8 mouse cellular contexts compared by ENCODE assay signal in the genomic region with DNA sequence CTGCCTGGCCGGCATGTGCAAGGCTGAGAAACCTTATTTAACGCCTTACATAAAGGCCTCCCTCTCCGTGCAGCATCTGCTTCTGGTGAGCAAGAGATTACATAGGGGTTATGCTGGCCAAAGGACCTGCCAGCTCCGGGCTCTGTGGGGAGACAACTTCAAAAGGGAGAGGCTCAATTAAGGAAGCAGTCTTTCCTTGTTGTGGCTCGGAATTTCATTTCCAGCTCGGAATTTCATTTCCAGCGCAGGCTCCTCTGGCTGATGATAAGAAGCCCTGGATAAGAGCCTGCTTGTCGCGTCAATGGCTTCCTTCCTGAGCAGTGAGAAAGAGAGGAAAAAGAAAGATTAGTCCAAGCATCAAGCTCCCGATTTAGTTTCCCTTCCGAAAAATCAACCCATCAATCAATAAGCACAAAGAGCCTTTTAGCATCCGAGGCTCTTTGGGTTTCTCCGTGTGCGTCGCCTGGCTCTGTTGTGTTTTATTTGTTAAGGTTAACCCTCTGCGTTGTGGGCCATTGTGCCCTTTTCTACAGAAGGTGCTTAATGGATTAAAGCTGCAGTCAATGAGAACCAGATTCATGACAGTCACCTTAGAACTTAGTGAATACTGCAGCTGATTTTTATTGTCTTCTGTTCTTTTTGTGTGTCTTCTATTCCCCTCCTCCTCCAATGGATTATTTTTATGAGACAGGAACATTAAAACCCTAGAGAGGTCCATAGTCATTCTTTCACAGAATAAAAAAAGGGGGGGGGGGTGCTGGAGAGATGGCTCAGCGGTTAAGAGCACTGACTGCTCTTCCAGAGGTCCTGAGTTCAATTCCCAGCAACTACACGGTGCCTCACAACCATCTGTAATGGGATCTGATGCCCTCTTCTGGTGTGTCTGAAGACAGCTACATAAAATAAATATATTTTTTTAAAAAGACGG.
DNase-seq lines count a peak whose midpoint lies in the region; ATAC-seq and TF ChIP-seq lines count a peak whose summit lies in the region.

No protein-coding gene starts in this region.

- H3K79me2 ChIP-seq in liver, adult 2 months (ENCODE audit: control insufficient read depth, insufficient read depth, low read length): no peaks in the 10 kb centered on the region

- no peak for TF ChIP-seq CTCF in liver, adult 2 months (IDR thresholded peaks at IDR 0.05; ENCODE audit: low read depth, low read length)

- DNase-seq in urinary bladder, postnatal 14 days (ENCODE audit: low spot score): peak; percentile 4
- DNase-seq in urinary bladder, postnatal 25 days (ENCODE audit: low spot score): no peak
- peak; percentile 14 for DNase-seq in gastrocnemius, postnatal 10 days
- peak; percentile 26 for DNase-seq in liver, adult 2 months (ENCODE audit: extremely low read depth, low read depth, low spot score)
- DNase-seq in adipocyte (ENCODE audit: low spot score): no peak
- DNase-seq in ovary, adult 18-20 months (ENCODE audit: low spot score): no peak

- no peaks in the 10 kb centered on the region for H3K27me3 ChIP-seq in hindbrain, embryonic 15.5 days
- no peaks in the 10 kb centered on the region for H3K27me3 ChIP-seq in liver, adult 2 months (ENCODE audit: control insufficient read depth, insufficient read depth, low read length)
- 0 out of 2 replicates have a peak, but pooled peaks cover 5% of the 10 kb centered on the region for H3K27me3 ChIP-seq in neural tube, embryonic 13.5 days

- H3K36me3 ChIP-seq in hindbrain, embryonic 15.5 days: no peaks in the 10 kb centered on the region
- no peaks in the 10 kb centered on the region for H3K36me3 ChIP-seq in liver, adult 2 months (ENCODE audit: control insufficient read depth, insufficient read depth, low read length)
- H3K36me3 ChIP-seq in neural tube, embryonic 13.5 days: no peaks in the 10 kb centered on the region

- peak; percentile 71 for ATAC-seq in hindbrain, embryonic 15.5 days (ENCODE audit: low FRiP score, low read depth)
- peak; percentile 78 for ATAC-seq in neural tube, embryonic 13.5 days (ENCODE audit: low read depth)

- H3K27ac ChIP-seq in hindbrain, embryonic 15.5 days (replicated peaks): peak overlapping the region; percentile 63
- 0 out of 2 replicates have a peak overlapping the region, but pooled peaks have one; percentile 51 for H3K27ac ChIP-seq in liver, adult 2 months (replicated peaks; ENCODE audit: insufficient read depth, low read depth, low read length)
- peak overlapping the region; percentile 72 for H3K27ac ChIP-seq in neural tube, embryonic 13.5 days (replicated peaks)

- 6% methylated on average over 19 of the region's 19 CpGs for WGBS in hindbrain, embryonic 15.5 days
- WGBS in liver, adult 2 months: 36% methylated on average over 19 of the region's 19 CpGs
- WGBS in neural tube, embryonic 13.5 days: 7% methylated on average over 19 of the region's 19 CpGs

- H3K9ac ChIP-seq in hindbrain, embryonic 15.5 days: no peak overlapping the region
- H3K9ac ChIP-seq in liver, adult 2 months (ENCODE audit: low read depth, low read length): no peak overlapping the region
- no peak overlapping the region for H3K9ac ChIP-seq in neural tube, embryonic 13.5 days

- H3K4me1 ChIP-seq in hindbrain, embryonic 15.5 days (replicated peaks): peaks cover 9% of the 10 kb centered on the region; the same call in 1 of the 2 replicates
- H3K4me1 ChIP-seq in liver, adult 2 months (ENCODE audit: control insufficient read depth, insufficient read depth, low read length): no peaks in the 10 kb centered on the region
- H3K4me1 ChIP-seq in neural tube, embryonic 13.5 days (replicated peaks): peaks cover 11% of the 10 kb centered on the region

- TF ChIP-seq POLR2A in liver, adult 2 months (IDR thresholded peaks at IDR 0.05; ENCODE audit: extremely low read depth, insufficient read depth, low read length): no peak

- peak overlapping the region; percentile 38 for H3K4me2 ChIP-seq in hindbrain, embryonic 15.5 days
- peak overlapping the region; percentile 40 for H3K4me2 ChIP-seq in neural tube, embryonic 13.5 days

- no peaks in the 10 kb centered on the region for H3K9me3 ChIP-seq in hindbrain, embryonic 15.5 days
- no peaks in the 10 kb centered on the region for H3K9me3 ChIP-seq in neural tube, embryonic 13.5 days

- H3K4me3 ChIP-seq in hindbrain, embryonic 15.5 days: no peak overlapping the region
- no peak overlapping the region for H3K4me3 ChIP-seq in liver, adult 2 months (ENCODE audit: insufficient read depth, low read depth, low read length)
- 0 out of 2 replicates have a peak overlapping the region, but pooled peaks have one; percentile 6 for H3K4me3 ChIP-seq in neural tube, embryonic 13.5 days

Comparison
In these comparisons a context has a peak if more than half of its experiments do, and no peak if none do; other contexts are left out.
1. DNase-seq: peak in urinary bladder, postnatal 14 days (single experiment), gastrocnemius, postnatal 10 days (single experiment) and liver, adult 2 months (single experiment); none in urinary bladder, postnatal 25 days (single experiment), adipocyte (single experiment) and ovary, adult 18-20 months (single experiment).
2. Peak in every context shown above with its lines, with median percentiles within 50 percentile points of each other: H3K27ac ChIP-seq.